Mouse (Mus musculus) limb, embryonic 14.5 days (tissue): ENCODE measurements around the gene Gm2163. TPM values are rescaled to one million over a fixed set of nuclear protein-coding genes. Genes with fewer than 3 reads are reported as not detected.
"Not testable (repeated sequence)": the region's sequence is repeated elsewhere in the genome, so short reads cannot be mapped to it uniquely, and the experiment has no call there.

Source experiments
- ATAC-seq: fragments of 200-750 bp; cut with Nextera tagmentation; 2 replicates; pipeline ENCODE4 v1.8.0; 2017; ENCODE audit warnings: low read depth, moderate number of reproducible peaks, moderate TSS enrichment; ENCODE audit not compliant: low FRiP score
- DNase-seq: peaks from one replicate; pipeline ENCODE4 v3.0.0-alpha.2; 2015; ENCODE audit warnings: low spot score
- H3K27ac ChIP-seq: fragments of 300-500 bp; sonication (generic); replicated peaks from 2 replicates; pipeline ENCODE4 v1.5.1; 2014; ENCODE audit warnings: low read depth, mild to moderate bottlenecking, low read length, moderate library complexity, mixed read lengths
- H3K27me3 ChIP-seq: fragments of 300-500 bp; sonication (generic); 2 replicates; pipeline ENCODE4 v1.6.1; 2014; ENCODE audit warnings: low read length, mixed read lengths; ENCODE audit not compliant: control insufficient read depth, insufficient read depth
- H3K36me3 ChIP-seq: fragments of 300-500 bp; sonication (generic); 2 replicates; pipeline ENCODE4 v1.6.1; 2014; ENCODE audit warnings: mild to moderate bottlenecking, low read length, moderate library complexity, mixed read lengths; ENCODE audit not compliant: control insufficient read depth, insufficient read depth
- H3K4me1 ChIP-seq: fragments of 300-500 bp; sonication (generic); 2 replicates; pipeline ENCODE4 v1.6.1; 2014; ENCODE audit warnings: antibody characterized with exemption, low read length, mixed read lengths; ENCODE audit not compliant: control insufficient read depth, insufficient read depth
- H3K4me2 ChIP-seq: fragments of 300-500 bp; sonication (generic); replicated peaks from 2 replicates; pipeline ENCODE4 v1.6.1; 2014; ENCODE audit warnings: low read depth, mild to moderate bottlenecking, low read length, moderate library complexity; ENCODE audit not compliant: severe bottlenecking
- H3K4me3 ChIP-seq: fragments of 300-500 bp; sonication (generic); replicated peaks from 2 replicates; pipeline ENCODE4 v1.5.1; 2014; ENCODE audit warnings: low read length
- H3K9ac ChIP-seq: fragments of 300-500 bp; sonication (generic); 2 replicates; pipeline ENCODE4 v1.6.1; 2014; ENCODE audit warnings: mild to moderate bottlenecking, low read depth, low read length, moderate library complexity; ENCODE audit not compliant: severe bottlenecking
- H3K9me3 ChIP-seq: fragments of 300-500 bp; sonication (generic); 2 replicates; pipeline ENCODE4 v1.6.1; 2016; ENCODE audit warnings: low read length; ENCODE audit not compliant: control insufficient read depth
- WGBS: fragments of 180-500 bp; shearing (Covaris S2); extraction: QIAGEN DNeasy Blood & Tissue Kit; methylation state at CpG from one replicate; pipeline ENCODE4 v1.1.7; 2014; 5-methylcytosine and 5-hydroxymethylcytosine counted together
- polyA plus RNA-seq, 2 experiments: library from polyadenylated mRNA; depleted of rRNA in 1 of 2; stranded (reverse) in 1 of 2; unstranded in 1 of 2; fragments of >200 nt; fragmentation: Nextera tagmentation in 1 of 2; extraction: Ambion mirVana in 1 of 2; gene quantifications; 2 replicates each; pipeline versions ENCODE4 v1.2.1 to v1.2.3; 2012 to 2014

Gm2163 gene
- polyA plus RNA-seq (2012; rRNA removed): 0.35 and 0.43 TPM in 2 replicates
- polyA plus RNA-seq (2014; fragmentation: Nextera tagmentation; extraction: Ambion mirVana): 0.15 and 0.18 TPM in 2 replicates

DNA sequence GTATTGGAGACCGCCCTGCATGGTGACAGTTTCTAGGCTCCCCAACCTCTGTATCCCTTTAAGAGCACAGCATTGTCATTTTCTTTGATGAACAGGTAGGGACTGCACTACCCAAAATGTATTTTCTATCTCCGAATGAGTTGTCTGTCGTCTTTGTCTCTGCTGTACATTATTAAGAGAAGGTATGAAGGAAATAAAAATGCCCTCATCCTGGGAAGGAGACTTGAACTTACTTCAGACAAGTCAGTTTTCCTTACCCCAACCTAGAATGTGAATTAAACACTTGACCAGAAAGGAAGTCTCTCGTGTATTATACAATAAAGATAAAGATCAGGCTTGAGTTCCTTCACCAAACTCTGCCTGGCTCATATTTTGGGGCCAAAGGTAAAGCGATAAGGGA is at the start of gene Gm2163:
Gm2163 (plus strand) TSS at position 301 of the 400 bp plus-strand sequence.
- not testable (repeated sequence) for H3K27ac ChIP-seq, ATAC-seq, H3K36me3 ChIP-seq, H3K27me3 ChIP-seq, H3K9ac ChIP-seq, H3K4me2 ChIP-seq, H3K4me1 ChIP-seq, H3K4me3 ChIP-seq, H3K9me3 ChIP-seq, DNase-seq
- WGBS: no CpG with 5 or more reads among the region's 5 CpGs

DNA sequence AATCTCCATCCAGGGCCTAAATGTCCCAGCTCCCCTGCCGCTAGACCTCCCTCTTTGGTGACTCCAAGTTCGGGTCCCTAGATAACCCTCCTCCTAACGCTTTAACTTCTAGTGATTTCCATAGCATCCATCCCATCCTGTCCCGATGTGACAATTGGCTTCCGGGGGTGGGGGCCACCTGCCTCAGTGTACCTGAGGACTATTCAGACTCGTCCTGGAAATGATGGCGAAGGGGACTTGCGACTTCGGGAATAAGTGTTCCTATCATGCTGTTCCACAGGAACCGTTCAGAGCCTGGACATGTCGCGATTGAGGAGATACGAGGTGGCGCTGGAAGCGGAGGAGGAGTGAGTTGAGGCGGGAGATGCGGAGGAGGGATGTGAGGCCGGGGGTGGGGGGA is 27.5 kb upstream of the Gm2163 start, which contains the start of gene Gm21586:
Gm21586 (plus strand) TSS at position 301 of the 400 bp plus-strand sequence.
- not testable (repeated sequence) for DNase-seq, H3K9me3 ChIP-seq, H3K4me1 ChIP-seq, ATAC-seq, H3K4me2 ChIP-seq, H3K27me3 ChIP-seq, H3K4me3 ChIP-seq, H3K9ac ChIP-seq, H3K27ac ChIP-seq, H3K36me3 ChIP-seq
- WGBS: no CpG with 5 or more reads among the region's 18 CpGs

DNA sequence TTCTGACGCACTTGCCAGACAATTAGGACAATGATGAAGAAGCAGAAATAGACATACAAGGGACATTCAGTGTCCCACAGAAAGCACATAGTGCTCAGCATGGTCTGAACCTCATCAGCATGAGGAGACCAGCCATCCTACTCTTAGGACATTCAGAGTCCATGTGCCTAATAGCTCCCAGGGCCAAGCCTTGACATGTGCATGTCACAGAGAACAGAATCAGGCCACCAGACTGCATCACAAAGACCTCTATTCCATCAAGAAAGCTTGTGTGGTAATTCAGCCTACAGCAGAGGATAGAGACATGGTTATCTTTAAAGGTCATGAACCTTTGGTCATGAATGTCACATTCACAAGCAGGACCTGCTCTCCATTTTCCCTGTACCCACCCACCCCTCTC is 61.5 kb downstream of the Gm2163 start, which contains the start of gene Fam205a2:
Fam205a2 (minus strand) TSS at position 101 of the 400 bp plus-strand sequence.
- not testable (repeated sequence) for H3K27ac ChIP-seq, ATAC-seq, H3K4me3 ChIP-seq, H3K36me3 ChIP-seq, DNase-seq, H3K9me3 ChIP-seq, H3K27me3 ChIP-seq, H3K4me1 ChIP-seq, H3K9ac ChIP-seq, H3K4me2 ChIP-seq
- no CpG with 5 or more reads among the region's 1 CpGs for WGBS

DNA sequence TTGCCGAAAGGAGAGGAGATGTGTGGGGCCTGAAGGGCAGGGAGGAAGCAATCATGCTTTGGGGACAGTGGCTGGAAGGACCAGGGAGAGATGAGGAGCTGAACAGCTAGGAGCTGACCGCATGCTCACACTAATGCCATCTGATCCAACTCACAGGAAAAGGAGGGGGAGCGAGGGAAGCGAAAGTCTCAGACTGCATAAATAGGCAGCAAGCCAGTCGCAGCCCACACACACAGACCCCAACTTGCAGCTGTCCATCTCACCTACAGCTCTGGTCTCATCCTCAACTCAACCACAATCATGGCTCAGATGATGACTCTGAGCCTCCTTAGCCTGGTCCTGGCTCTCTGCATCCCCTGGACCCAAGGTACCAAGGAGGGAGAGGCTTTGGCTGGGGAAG is 145.3 kb downstream of the Gm2163 start, which contains the start of gene Gm10591:
Gm10591 (plus strand) TSS at position 301 of the 400 bp plus-strand sequence.
- WGBS: no CpG with 5 or more reads among the region's 5 CpGs

DNA sequence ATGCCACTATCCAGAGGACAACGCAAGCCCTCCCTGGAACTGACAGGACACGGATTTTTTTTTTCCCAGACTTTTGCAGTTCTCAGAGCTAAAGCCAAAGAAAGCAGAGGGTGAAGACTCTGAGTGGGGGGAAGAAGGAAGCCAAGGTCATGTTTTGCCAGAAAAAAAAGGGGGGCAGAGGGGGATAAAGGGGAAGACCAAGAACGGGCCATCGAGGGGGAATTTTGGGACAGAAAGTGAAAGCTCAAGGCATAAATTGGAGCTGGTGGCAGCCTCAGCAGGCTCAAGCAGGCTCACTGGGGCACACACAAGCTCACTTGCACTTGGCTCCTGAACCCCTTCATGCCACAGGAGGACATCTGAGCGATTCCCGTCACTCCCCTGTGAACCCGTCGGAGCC is 162.9 kb downstream of the Gm2163 start, which contains the start of gene Gm2564:
Gm2564 (plus strand) TSS at position 301 of the 400 bp plus-strand sequence.
- H3K9me3 ChIP-seq: not testable (repeated sequence)
- no CpG with 5 or more reads among the region's 8 CpGs for WGBS

More for the DNA sequence above, 145.3 kb downstream of the Gm2163 start, which contains the start of gene Gm10591:
- not testable (repeated sequence) for H3K9me3 ChIP-seq, H3K27ac ChIP-seq, H3K9ac ChIP-seq, DNase-seq, ATAC-seq, H3K36me3 ChIP-seq, H3K4me2 ChIP-seq, H3K4me1 ChIP-seq, H3K4me3 ChIP-seq, H3K27me3 ChIP-seq

More for the DNA sequence above, 162.9 kb downstream of the Gm2163 start, which contains the start of gene Gm2564:
- ATAC-seq, DNase-seq, H3K9ac ChIP-seq, H3K36me3 ChIP-seq, H3K4me1 ChIP-seq, H3K27me3 ChIP-seq, H3K27ac ChIP-seq, H3K4me3 ChIP-seq, H3K4me2 ChIP-seq: not testable (repeated sequence)

Other genes starting within 250 kb of the Gm2163 start
- not detected in 2 replicates for gene Gm10600, start 226.1 kb upstream of the Gm2163 start, polyA plus RNA-seq (2012; rRNA removed)
- gene Gm10600, start 226.1 kb upstream of the Gm2163 start, polyA plus RNA-seq (2014; fragmentation: Nextera tagmentation; extraction: Ambion mirVana): not detected in 2 replicates
- gene Ccl21b, start 211.0 kb upstream of the Gm2163 start, polyA plus RNA-seq (2012; rRNA removed): 0.57 TPM in 1 of 2 replicates, not detected in the other
- gene Ccl21b, start 211.0 kb upstream of the Gm2163 start, polyA plus RNA-seq (2014; fragmentation: Nextera tagmentation; extraction: Ambion mirVana): 1.4 TPM in 1 of 2 replicates, not detected in the other
- not detected in 2 replicates for gene Gm21953, start 172.5 kb upstream of the Gm2163 start, polyA plus RNA-seq (2012; rRNA removed)
- gene Gm21953, start 172.5 kb upstream of the Gm2163 start, polyA plus RNA-seq (2014; fragmentation: Nextera tagmentation; extraction: Ambion mirVana): not detected in 2 replicates
- 0.09 TPM in 1 of 2 replicates, not detected in the other for gene Fam205a3, start 148.4 kb upstream of the Gm2163 start, polyA plus RNA-seq (2012; rRNA removed)
- gene Fam205a3, start 148.4 kb upstream of the Gm2163 start, polyA plus RNA-seq (2014; fragmentation: Nextera tagmentation; extraction: Ambion mirVana): not detected in 2 replicates
- not detected in 2 replicates for gene Gm21586, start 27.4 kb upstream of the Gm2163 start, polyA plus RNA-seq (2012; rRNA removed)
- not detected in 2 replicates for gene Gm21586, start 27.4 kb upstream of the Gm2163 start, polyA plus RNA-seq (2014; fragmentation: Nextera tagmentation; extraction: Ambion mirVana)
- gene Fam205a2, start 61.4 kb downstream of the Gm2163 start, polyA plus RNA-seq (2012; rRNA removed): 0.09 TPM in 1 of 2 replicates, not detected in the other
- gene Fam205a2, start 61.4 kb downstream of the Gm2163 start, polyA plus RNA-seq (2014; fragmentation: Nextera tagmentation; extraction: Ambion mirVana): not detected in 2 replicates
- gene Gm10591, start 145.4 kb downstream of the Gm2163 start, polyA plus RNA-seq (2012; rRNA removed): 0.57 TPM in 1 of 2 replicates, not detected in the other
- gene Gm10591, start 145.4 kb downstream of the Gm2163 start, polyA plus RNA-seq (2014; fragmentation: Nextera tagmentation; extraction: Ambion mirVana): 1.4 TPM in 1 of 2 replicates, not detected in the other
- gene Gm2564, start 163.0 kb downstream of the Gm2163 start, polyA plus RNA-seq (2012; rRNA removed): 0.16 and 0.36 TPM in 2 replicates
- 0.37 TPM in 1 of 2 replicates, not detected in the other for gene Gm2564, start 163.0 kb downstream of the Gm2163 start, polyA plus RNA-seq (2014; fragmentation: Nextera tagmentation; extraction: Ambion mirVana)
- 0.59 TPM in 1 of 2 replicates, not detected in the other for gene Ccl27b, start 188.5 kb downstream of the Gm2163 start, polyA plus RNA-seq (2012; rRNA removed)
- gene Ccl27b, start 188.5 kb downstream of the Gm2163 start, polyA plus RNA-seq (2014; fragmentation: Nextera tagmentation; extraction: Ambion mirVana): not detected in 2 replicates
- gene Il11ra2, start 195.1 kb downstream of the Gm2163 start, polyA plus RNA-seq (2012; rRNA removed): 0.10 and 0.23 TPM in 2 replicates
- gene Il11ra2, start 195.1 kb downstream of the Gm2163 start, polyA plus RNA-seq (2014; fragmentation: Nextera tagmentation; extraction: Ambion mirVana): 0.19 TPM in 1 of 2 replicates, not detected in the other